Mouse (Mus musculus) brown adipose tissue, adult 24 weeks (tissue): Measurements from ENCODE around the gene Syn2. TPM values are rescaled to one million over a fixed set of nuclear protein-coding genes. Genes with fewer than 3 reads are reported as not detected.

ENCODE experiments used
- H3K27ac ChIP-seq: fragments of 200-500 bp; replicated peaks from 2 replicates; pipeline ENCODE4 v1.5.1; 2012; ENCODE audit warnings: low read depth, mild to moderate bottlenecking, low read length
- H3K4me1 ChIP-seq: fragments of 200-500 bp; 2 replicates; pipeline ENCODE4 v1.6.1; 2012; ENCODE audit warnings: low read length, mixed read lengths; ENCODE audit not compliant: control insufficient read depth, insufficient read depth, insufficient read length
- H3K4me3 ChIP-seq: fragments of 200-500 bp; 2 replicates; pipeline ENCODE4 v1.5.1; 2012; ENCODE audit warnings: low read depth, mild to moderate bottlenecking, low read length, moderate library complexity; ENCODE audit not compliant: insufficient read depth
- polyA plus RNA-seq: library from polyadenylated mRNA; stranded (reverse); fragments of >200 nt; gene quantifications from 2 replicates; pipeline ENCODE4 v1.2.4, GENCODE M21; 2012; ENCODE audit not compliant: missing spikeins, insufficient read depth, insufficient read length

The Syn2 gene
- polyA plus RNA-seq, 1 experiment, result 3.9 TPM

DNA sequence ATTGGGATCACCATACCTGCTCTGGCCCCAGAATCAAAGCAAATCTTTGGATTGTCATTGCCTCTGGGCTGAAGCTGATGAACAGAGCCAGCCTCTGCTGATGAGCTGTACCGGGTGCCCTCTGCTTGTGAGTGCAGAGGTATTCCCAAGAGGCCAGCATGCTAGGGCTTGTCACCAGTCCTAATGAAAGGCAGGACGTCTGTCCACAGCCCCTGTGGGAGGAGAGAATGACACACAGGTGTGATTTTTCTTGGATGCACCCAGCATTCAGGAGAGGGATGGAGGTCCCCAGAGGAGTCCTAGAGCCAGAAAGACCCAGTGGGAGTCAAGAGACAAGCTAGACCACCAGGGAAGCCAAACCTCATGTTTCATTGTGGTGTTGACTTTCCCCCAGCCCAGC lies 144.9 kb downstream of the Syn2 start:
- Histone ChIP-seq H3K4me3 (no peak overlapping the region), H3K27ac (no peak overlapping the region), H3K4me1 (peaks cover 5% of the 10 kb centered on the region)

DNA sequence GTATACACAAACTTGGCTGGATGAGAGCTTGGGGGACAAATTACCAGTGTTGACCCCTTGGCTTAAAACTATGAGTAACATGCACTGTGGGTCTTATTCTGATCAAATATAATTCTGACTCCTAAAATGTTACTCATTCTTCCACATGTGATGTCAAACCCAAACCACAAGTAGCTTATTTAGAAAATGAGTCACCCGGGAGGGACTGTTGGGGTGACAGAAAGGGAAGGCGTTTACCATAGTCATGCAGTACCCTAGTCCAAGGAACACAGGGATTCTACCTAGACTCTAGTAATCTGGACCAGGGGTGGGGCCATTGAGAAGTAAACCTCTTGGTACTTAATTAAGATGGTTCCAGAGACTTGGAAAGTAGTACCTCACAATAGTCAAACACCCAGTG lies 149.5 kb downstream of the Syn2 start:
- Histone ChIP-seq H3K27ac (no peak overlapping the region), H3K4me3 (no peak overlapping the region), H3K4me1 (peaks cover 6% of the 10 kb centered on the region; the same call in 1 of the 2 replicates)

- peaks cover 6% of the 10 kb centered on the region; the same call in 1 of the 2 replicates for H3K4me1 ChIP-seq
- no peak overlapping the region for H3K27ac ChIP-seq
- H3K4me3 ChIP-seq, result no peak overlapping the region
These were observed 151.7 kb downstream of the Syn2 start for GRCm38 (mm10) chr6:115286441-115286840.

DNA sequence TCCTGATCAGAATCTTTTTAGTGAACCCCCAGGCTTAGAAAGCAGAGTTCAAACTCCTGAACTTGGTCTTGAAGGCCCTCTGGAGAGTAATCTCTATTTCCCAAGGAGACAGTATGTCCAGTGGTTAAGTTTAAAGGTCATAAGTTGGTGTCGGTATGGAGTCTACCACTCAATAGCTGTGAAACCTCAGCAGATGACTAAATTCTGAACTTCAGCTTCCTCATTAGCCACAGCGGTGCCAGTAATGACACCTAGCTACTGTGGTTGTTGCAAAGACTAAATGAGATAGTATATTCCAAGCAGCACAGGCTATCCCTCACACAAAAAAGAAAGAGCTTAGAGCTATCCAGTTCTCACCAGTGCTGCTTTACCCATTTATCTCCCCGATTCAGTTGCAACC lies 153.5 kb downstream of the Syn2 start:
- Histone ChIP-seq H3K27ac (no peak overlapping the region), H3K4me1 (peaks cover 6% of the 10 kb centered on the region; the same call in 1 of the 2 replicates), H3K4me3 (no peak overlapping the region)

- peaks cover 4% of the 10 kb centered on the region; the same call in 1 of the 2 replicates for H3K4me1 ChIP-seq
- H3K27ac ChIP-seq, result no peak overlapping the region
These were observed 155.9 kb downstream of the Syn2 start for GRCm38 (mm10) chr6:115290561-115290960.

DNA sequence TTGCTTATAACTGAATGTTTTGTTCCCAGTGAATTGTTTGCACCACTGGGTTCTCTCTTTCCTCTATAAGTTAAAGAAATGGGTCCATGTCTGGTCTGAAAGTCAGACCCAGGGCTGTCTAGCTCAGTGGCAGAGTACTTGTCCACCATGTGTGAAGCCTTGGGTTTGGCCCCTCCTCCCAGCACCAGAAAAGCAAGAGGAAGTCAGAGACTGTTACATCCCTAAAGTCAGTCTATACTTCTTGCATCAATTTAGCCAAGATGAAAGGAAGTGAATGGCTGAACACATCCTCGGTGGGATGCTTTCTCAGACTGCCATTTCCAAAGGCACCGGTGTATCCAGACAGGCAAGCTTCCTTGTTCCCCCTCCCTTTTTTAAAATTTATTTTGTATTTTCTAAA lies 156.4 kb downstream of the Syn2 start:
- peaks cover 4% of the 10 kb centered on the region; the same call in 1 of the 2 replicates for H3K4me1 ChIP-seq
- no peak overlapping the region for H3K27ac ChIP-seq
- H3K4me3 ChIP-seq, result no peak overlapping the region

More at GRCm38 (mm10) chr6:115290561-115290960, 155.9 kb downstream of the Syn2 start:
- H3K4me3 ChIP-seq, result no peak overlapping the region

- H3K4me1 ChIP-seq, result peaks cover 4% of the 10 kb centered on the region; the same call in 1 of the 2 replicates
- H3K27ac ChIP-seq, result no peak overlapping the region
- no peak overlapping the region for H3K4me3 ChIP-seq
These were observed 157.1 kb downstream of the Syn2 start for GRCm38 (mm10) chr6:115291823-115292222.

GRCm38 (mm10) chr6:115292621-115293020 lies 157.9 kb downstream of the Syn2 start:
- Histone ChIP-seq H3K4me1 (no peaks in the 10 kb centered on the region; the same call in 1 of the 2 replicates), H3K27ac (no peak overlapping the region), H3K4me3 (no peak overlapping the region)

DNA sequence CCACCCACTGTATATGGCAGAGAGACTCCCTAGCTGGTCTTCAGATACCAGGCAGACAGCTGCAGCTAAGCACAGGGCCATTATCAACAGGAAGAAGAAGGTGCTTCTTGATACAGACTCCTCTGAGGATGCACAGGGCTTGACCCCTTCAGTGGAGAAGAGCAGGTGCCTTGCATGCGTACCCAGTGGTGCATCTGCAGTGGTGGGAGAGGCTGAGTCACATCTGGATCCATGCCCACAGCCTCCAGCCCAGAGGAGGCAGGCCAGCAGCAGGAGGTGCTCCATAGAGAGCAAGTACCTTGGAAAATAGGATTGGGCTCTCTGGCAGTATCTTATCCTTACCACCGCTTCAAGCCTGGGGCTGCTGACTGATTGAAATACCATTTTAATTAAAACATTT lies 159.2 kb downstream of the Syn2 start:
- H3K4me1 ChIP-seq, result no peaks in the 10 kb centered on the region; the same call in 1 of the 2 replicates
- no peak overlapping the region for H3K4me3 ChIP-seq
- H3K27ac ChIP-seq, result no peak overlapping the region

GRCm38 (mm10) chr6:115307134-115307533 lies 172.4 kb downstream of the Syn2 start:
- Histone ChIP-seq H3K27ac (no peak overlapping the region), H3K4me1 (peaks cover 2% of the 10 kb centered on the region; the same call in 1 of the 2 replicates), H3K4me3 (no peak overlapping the region)

GRCm38 (mm10) chr6:115312780-115313179 lies 178.1 kb downstream of the Syn2 start:
- peaks cover 7% of the 10 kb centered on the region; the same call in 1 of the 2 replicates for H3K4me1 ChIP-seq
- H3K4me3 ChIP-seq, result peak overlapping the region; percentile 57
- H3K27ac ChIP-seq, result no peak overlapping the region

- Histone ChIP-seq H3K27ac (no peak overlapping the region), H3K4me3 (no peak overlapping the region), H3K4me1 (peaks cover 11% of the 10 kb centered on the region; the same call in 1 of the 2 replicates)
These were observed 178.6 kb downstream of the Syn2 start for GRCm38 (mm10) chr6:115313235-115313738.

DNA sequence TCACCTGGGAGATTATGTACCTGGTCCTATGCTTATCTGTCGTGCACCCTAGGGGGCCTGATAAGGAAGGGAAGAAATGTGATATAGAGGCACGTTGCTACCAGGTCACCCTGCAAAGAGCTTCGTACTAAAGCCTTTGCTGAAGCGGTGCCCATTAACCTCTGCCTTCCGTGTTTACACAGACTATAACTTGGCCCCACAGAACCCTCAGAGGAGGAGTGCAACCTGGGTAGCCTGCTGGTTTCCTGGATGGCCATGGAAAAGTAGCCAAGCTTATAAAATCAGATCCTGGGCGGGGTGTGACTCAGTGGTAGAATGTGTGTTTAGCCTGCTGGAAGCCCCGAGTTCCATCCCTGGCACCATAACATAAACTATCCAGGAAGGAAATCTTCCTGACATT lies 179.2 kb downstream of the Syn2 start:
- Histone ChIP-seq H3K27ac (no peak overlapping the region), H3K4me3 (no peak overlapping the region), H3K4me1 (peaks cover 14% of the 10 kb centered on the region; the same call in 1 of the 2 replicates)

DNA sequence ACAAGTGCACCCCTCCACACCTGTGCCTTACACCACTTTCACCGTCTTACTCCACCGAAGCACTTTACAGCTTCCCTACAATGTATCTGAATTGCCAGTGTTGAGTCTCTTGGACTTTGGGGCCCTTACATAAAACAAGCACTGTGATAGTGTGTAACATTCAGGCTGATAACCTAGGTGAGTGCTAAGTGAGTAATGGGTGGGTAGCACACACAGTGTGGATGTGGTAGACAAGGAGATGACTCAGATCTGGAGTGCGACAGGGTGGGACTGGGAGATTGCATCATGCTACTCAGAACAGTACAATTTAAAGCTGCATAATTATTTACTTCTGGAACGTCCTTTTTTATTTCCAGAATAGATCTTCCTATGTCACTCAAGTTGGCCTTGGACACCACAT lies 181.1 kb downstream of the Syn2 start:
- Histone ChIP-seq H3K27ac (0 out of 2 replicates have a peak overlapping the region, but pooled peaks have one; percentile 24), H3K4me3 (no peak overlapping the region), H3K4me1 (peaks cover 16% of the 10 kb centered on the region)

DNA sequence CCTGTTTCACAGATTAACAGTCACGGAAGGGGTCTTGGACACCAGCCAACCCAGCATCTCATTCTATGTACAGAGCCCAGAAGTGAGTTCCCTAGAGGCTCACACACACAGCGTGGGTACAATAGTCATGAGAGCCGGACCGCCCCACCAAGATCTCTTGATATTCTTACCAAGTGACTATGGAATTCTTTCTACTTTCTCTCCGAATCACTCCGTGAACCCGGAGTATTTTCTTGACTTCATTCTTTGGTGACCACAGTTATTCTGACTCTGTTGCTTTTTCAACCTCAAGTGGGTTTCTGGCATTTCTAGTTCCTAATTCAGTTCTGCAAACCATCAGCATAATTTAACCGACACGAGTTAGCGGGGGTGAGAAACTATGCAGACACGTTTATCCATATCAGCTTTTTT lies 182.1 kb downstream of the Syn2 start:
- peaks cover 16% of the 10 kb centered on the region for H3K4me1 ChIP-seq
- H3K27ac ChIP-seq, result 0 out of 2 replicates have a peak overlapping the region, but pooled peaks have one; percentile 2
- H3K4me3 ChIP-seq, result no peak overlapping the region

DNA sequence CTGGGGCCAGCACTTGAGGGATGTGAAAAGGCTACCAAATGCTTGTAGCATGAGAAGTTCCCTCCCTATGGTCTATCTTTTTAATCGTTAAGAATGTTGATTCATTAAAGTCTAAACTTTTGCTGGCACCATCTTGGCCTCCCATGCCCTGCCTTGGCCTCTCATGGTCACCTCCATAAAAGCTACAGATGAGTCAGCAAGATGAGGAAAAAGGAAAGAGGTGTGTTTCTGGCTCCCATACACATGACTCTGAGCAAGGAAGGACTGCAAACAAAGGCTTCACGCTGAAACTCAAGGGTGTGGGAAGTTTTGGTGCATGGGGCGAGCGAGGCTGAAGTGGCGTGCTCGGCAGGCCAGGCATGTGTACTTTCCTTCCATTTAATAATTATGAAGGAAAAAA lies 184.1 kb downstream of the Syn2 start:
- H3K4me3 ChIP-seq, result no peak overlapping the region
- peaks cover 14% of the 10 kb centered on the region for H3K4me1 ChIP-seq
- no peak overlapping the region for H3K27ac ChIP-seq
